Mouse (Mus musculus): ENCODE results near the gene Cxcl14.

Gene Cxcl14

GRCm38 (mm10) chr13:56251924-56252619 is 44.3 kb downstream of the Cxcl14 start, which contains the start of gene Neurog1:
Gene Neurog1, minus strand, starts transcription at chr13:56252163.
- no peak for DNase-seq (ENCODE audit: low read depth, low spot score)

GRCm38 (mm10) chr13:56251176-56251923 is 45.0 kb downstream of the Cxcl14 start:
- no peak for DNase-seq (ENCODE audit: low read depth, low spot score)

DNA sequence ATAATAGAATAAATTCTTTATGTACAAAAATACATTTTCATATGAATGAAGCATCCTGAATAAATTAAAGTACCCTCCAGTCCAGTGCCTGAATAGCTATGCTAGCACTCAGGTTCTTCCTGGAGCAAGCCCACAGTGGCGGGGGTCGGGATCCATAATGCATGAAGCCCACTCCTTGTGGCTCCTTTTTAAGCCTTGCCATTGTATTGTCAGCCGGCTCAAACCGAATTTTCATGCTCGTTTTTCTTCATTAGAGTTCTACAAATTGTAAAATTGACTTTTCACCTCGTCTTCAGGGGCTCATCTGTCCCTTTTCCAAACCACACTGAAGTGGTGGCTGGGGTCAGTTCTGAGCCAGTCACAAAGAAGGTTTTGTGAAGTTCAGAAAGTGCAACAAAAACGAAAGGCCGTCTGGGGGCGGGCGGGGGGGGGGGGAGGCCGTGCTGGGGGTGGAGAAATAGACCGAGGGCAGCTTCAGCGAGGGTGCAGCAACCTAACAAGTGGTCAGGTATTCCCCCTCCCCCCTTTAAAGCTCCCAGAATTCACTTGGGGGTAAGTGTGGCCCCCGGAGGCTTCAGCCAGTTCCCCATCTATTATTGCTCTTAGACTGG is 45.7 kb downstream of the Cxcl14 start:
- DNase-seq (ENCODE audit: low read depth, low spot score) = no peak

GRCm38 (mm10) chr13:56249593-56250341 is 46.6 kb downstream of the Cxcl14 start:
- no peak for DNase-seq (ENCODE audit: low read depth, low spot score)

DNA sequence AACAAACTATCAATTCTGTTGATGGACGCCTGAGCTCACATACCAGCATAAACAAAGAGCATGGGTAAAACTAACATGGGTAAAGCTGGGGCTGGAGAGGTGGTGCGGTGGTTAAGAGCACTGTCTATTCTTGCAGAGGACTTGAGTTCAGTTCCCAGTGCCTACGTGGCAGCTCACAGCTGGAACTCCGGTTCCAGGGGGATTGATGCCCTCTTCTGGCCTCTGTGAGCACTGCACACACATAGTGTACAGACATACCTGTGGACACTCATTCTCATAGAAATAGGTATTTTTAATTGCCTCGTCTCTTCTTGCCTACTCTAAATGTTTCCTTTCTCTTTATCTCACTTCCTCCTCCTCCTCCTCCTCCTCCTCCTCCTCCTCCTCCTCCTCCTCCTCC is 53.2 kb downstream of the Cxcl14 start:
- DNase-seq (ENCODE audit: low read depth, low spot score) = no peak

GRCm38 (mm10) chr13:56240012-56240770 is 56.2 kb downstream of the Cxcl14 start:
- no peak for DNase-seq (ENCODE audit: low read depth, low spot score)

Measured in WW6 (cell line).